Mouse (Mus musculus) bone marrow, adult 2 months (tissue): Measurements from ENCODE around the gene Maml2.

Experiments used
- CTCF ChIP-seq: fragments of 200-500 bp; IDR thresholded peaks from 2 replicates; pipeline ENCODE4 v1.5.1; 2011; ENCODE audit warnings: low read length, control low read depth; ENCODE audit not compliant: control insufficient read depth, insufficient read depth
- POLR2A ChIP-seq: fragments of 200-500 bp; IDR thresholded peaks from 2 replicates; pipeline ENCODE4 v1.6.1; 2011; ENCODE audit warnings: low read depth, mild to moderate bottlenecking, control low read depth, low read length, borderline replicate concordance; ENCODE audit not compliant: control insufficient read depth

DNA sequence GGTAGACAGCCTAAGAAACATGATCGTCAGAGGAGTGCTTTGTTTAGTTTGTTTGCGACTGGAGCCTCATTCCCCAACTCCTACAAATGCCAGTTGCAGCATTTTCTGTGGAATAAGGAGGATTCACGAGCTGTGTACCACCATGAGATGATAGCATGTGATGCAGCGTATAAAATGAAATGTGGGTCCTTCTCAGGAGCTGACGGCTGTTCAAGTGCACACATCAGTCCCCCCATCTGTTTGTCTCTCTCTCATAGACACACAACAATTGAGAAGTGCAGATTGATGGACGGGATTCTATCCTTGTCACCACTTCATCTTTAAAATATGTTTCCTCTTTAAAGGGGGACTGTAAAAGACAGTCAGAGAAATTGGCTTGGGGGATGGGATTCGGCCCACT is 12.1 kb downstream of the Maml2 start:
- TF ChIP-seq CTCF (no peak), POLR2A (no peak)
